Mouse (Mus musculus) adrenal gland, postnatal 36 days (tissue): ENCODE results near the gene Nck2. TPM values are rescaled to one million over a fixed set of nuclear protein-coding genes. Genes with fewer than 3 reads are reported as not detected.
A peak's percentile ranks its signal among the peaks of the same experiment; 100 is the strongest.

Source experiments
- DNase-seq, 2 experiments: peaks; one replicate each; pipeline ENCODE4 v3.0.0; 2021; ENCODE audit warnings: mixed read lengths in 1 of 2
- total RNA-seq, 2 experiments: library from RNA; stranded (reverse); gene quantifications; 2 replicates each; pipeline ENCODE4 v1.2.3; 2021

Nck2 gene
- total RNA-seq, 2 experiments from 2014 or later = 29.7 to 32.9 TPM

DNA sequence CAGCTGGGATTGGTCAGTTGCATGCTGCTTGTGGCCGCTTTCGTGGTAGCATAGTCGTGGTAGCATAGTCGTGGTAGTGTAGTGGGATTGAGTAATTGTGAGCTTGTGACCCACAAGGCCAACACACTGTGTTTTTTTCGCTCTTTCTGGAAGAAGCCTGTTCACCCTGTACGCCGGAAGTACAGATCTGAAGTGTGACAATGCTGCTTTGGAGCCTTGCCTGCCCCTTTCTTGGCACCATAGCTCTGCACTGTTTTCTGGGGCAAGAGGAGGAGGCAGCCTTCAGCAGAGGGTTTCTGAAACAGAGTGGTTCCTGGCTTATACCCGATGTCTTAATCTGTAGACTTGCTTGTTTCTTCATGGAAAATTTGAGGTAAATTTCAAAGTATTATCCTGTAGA lies 23.3 kb downstream of the Nck2 start:
- peak; percentile 44 to 54 for DNase-seq

DNA sequence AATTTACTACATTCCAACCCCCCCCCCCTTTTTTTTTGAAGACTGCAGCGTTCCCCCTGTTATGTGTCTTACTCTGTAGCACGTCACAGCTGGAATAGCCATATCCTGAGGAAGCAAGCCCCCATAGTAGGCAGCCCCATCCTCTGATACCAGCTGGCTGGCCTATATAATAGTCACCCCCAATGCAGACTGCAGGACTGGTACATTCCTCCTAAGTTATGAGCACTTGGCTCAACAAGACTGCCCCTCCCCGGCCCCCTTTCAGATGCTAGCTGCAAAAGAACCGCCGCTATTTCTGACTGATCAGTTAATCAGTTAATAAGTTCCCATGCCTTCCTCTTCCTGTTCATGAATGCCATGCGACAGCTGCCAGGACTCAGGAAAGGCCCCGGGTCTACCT lies 23.8 kb downstream of the Nck2 start:
- no peak for DNase-seq

DNA sequence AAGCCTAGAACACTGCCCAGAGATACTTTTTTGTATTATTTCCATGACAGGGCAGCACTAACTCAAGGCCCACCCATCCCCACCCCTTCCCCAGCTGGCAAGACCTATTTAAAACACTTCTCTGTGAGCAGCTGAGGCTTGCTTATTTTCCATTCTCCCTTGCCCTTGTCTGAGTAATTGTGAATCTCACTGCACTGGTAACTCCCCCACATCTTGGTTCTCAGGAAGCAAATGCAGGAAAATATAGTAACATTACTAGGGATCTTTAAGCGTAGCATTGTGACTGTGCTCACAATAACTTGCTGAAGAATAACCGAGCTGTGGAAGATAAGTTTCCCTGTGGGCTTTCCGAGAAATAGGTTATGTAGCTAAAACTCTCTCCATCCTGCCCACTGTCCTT lies 24.6 kb downstream of the Nck2 start:
- no peak for DNase-seq

DNA sequence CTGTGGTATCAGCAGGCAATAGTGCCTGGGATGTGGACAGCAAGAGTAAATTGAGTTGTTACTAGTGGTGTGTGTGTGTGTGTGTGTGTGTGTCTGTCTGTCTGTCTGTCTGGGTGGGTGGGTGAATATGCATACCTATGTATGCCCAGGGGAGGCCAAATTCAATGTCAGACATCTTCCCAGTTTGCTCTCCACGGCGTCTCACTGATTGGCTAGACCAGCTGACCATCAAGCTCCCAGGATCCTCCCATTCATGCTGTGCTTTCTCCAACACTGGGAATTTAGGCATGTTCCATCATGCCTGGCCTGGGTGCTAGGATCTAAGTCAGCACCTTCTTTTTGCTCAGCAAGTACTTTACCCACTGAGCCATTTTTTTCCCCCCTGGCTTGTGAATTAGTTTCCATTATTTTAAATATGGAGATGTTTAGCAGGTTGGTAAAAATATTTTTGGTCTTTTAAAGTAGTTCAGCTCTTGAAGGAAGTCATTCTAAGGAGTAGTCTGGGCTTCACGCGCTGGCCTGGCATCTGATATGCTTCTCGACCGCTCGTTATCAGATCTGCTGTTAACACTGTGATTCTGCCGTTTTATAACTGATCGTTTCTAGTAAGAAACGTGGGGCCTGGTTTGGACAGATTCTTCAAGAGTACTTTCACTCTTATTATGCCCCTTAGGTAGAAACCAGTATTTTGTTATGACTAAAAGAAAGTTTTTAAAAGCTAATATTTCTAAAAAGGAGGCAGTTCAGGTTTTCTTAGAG lies 26.2 kb downstream of the Nck2 start:
- DNase-seq = no peak

DNA sequence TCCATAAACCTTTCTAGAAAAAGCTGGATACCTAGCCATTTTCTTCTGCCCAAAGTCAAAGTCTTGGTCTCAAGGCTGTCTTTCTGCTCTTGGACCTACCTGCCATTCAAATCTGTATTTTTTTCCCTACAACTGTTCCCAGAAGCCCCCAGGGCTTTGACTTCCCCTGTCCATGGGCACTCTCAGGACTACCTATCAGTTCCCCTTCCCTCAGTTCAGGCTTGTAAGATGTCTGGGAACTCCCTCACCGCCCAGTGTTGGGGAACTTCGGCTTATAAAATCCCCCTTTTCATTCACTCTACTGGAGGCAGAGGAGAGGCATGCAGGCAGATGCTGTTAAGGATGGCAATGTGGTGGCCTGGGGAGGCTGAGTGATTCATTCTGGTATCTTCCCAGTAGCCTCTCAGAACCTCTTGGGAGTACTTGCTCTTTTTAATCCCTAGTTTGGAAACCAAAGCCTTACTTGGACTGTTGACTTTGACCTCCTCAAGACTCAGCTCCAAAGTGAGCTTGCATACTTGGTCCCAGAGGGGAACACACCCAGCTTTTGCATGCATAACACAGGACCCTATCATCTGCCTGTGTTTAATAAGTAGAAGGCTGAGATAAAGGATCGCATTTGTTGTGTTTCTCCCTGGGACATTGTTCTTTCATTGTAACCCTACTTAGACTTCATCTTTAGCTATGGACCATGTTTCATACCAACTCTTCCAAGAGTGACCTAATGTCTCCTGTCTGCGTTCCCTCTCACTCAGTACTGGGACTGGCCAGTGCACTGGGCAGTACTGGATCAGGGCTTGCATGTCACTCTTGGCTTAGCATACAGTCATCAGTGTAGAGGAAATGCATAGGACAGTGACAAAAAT lies 27.0 kb downstream of the Nck2 start:
- no peak for DNase-seq

DNA sequence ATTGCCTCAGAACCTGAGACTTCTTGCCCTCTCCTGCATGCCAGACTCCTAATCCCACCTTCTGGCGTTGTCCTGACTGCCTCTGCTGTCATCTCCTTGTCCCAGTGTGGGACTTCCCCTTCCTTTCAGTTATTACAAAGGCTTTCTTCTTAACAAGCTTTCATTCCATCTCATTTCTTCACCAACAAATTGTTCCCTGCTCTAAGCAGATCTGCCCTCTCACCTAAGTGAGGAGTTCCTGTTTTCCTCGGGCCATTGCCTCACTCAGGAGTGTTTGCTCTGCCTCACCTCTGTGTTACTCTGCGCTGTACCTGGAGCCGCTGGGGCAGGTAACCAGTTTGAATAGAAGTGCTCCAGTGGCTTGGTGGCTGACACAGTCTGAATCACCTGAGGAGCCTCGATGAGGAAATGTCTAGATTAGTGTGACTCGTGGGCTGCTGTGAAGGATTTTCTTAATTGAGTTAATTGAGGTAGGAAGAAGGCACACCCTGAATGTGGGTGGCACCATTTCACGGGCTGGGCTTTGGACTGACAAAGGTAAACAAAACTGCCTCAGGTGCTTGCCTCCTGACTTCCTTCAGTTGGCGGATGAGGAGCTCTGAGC lies 27.8 kb downstream of the Nck2 start:
- no peak for DNase-seq

DNA sequence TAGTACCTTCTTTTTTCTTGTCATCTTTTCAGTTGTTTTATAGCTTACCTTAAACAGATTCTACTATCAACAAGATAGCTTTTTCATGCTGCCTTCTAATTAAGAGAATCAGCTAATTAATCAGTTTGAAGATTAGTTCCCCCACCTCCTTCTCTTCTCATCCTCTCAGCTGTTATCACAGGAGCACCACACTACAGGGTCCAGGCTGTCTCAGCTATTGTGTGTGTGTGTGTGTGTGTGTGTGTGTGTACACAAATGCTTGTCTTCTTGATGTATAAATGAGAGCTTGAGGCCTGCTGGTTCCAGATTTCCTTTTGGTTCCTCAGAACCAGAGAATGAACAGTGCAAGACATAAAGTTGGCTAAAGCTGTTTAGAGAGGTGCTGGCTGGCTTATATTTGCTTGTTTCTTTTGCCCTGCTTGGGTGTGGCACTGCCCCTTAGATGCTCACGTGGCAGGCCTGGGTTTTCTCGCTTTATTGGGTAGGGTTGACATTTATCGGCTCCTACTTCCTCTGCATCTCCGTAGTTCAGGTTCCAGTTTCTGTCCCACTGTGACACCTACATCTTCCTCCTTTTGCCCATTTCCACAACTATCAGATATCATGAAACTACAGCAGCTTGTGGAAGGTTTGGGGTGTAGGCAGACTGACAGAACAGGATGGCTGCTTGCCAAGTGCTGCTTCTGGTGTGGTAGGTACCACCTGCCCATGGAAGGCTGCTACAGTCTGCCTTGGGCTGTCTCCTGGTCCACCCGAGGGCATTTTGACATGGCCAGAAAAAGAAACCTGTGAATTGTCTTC lies 29.6 kb downstream of the Nck2 start:
- peak in 1 of 2 experiments; percentile 31 for DNase-seq

DNA sequence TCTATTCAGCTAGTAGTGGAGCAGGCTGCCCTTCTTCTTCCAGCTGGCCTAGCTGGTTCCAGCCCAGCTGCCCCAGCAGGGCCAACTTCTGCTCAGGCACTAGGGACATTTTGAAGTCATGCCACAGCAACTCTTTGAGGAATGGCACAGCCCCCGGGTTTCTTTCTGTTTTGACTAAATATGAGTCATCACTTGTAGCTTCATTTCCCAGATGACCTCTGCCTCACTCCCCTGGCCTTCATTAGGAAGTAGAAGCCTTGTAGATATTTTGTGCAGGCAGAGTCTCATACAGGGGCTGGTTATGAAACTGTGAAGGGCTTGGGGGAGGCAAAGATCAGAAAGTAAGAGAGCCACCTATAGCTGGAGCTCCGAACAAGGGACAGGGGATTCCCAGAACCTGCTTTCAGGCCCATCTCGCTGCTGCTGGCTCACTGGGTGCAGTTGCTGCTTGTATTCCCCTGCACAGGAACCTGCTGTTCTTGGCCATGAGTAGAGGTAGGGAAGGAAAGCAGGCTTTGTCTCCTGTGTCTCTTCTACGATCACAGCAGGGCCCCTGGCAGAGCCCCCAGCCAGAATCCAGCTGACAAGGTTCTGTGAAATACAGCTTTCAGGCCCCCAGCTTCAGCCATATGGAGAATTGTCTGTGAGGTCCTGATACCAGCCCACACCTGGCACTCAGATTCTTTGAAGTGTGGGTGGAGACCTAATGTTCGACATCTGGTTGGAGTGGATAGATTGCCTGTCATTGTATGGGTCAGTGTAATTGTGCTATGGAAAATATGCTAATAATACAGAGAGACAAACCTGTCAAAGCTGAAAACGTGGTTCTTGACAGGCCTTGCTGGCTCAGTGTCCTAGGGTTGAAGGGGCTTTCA lies 30.4 kb downstream of the Nck2 start:
- peak; percentile 71 to 72 for DNase-seq

DNA sequence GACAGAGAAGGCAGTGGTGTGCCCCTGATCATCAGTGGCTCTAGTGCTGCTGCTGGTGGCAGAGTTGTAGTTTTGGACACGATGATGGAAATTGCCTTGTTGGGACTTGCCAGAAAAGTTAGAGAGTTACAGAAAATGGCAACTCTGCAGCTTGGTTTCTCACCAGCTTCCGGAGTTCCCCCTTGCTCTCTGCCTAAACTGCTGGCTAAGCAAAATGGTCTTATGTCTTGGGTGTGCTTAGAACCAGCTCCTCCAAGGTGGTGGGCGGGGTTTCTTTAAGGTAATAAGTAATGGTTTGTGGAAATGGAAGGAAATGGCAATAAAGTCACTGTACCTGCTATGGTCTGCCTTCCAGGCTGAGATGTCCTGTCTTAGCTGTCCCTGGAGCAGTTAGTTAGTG lies 33.6 kb downstream of the Nck2 start:
- no peak for DNase-seq

DNA sequence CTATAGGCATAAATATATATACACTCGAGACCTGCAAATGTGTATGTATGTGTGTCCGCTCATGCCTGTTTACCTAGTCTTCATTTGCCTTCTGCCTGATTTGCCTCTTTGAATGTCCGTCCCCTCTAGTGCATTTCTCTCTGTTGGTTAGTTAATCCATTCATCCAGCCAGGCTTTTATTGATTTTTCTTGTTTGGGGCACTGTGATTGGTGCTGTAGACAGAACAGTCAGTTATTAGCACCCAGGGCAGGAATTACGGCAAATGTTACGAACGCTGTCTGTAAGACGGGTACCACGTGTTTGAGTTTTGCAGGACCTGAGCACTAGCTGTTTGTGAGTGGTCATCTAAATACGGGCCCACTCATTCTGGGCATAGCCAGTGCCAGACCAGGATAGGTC lies 40.8 kb downstream of the Nck2 start:
- no peak for DNase-seq

DNA sequence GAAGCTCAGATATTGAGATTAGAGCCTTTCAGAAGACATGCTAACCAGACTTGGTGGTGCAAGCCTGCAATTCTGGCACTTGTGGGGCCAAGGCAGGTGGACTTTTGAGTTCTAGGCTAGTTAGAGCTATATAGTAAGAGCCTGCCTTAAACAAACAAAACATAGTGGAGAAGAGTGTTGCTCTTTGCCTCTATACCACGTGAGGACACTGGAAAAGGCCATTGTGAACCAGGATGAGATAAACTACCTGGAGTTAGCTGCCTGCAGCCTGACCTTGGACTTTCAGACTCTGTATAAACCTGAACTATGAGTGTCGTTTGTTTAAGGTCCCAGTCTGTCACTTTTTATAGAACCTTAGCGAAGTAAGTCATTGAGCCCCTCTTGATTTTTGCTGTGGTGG lies 42.1 kb downstream of the Nck2 start:
- no peak for DNase-seq

DNA sequence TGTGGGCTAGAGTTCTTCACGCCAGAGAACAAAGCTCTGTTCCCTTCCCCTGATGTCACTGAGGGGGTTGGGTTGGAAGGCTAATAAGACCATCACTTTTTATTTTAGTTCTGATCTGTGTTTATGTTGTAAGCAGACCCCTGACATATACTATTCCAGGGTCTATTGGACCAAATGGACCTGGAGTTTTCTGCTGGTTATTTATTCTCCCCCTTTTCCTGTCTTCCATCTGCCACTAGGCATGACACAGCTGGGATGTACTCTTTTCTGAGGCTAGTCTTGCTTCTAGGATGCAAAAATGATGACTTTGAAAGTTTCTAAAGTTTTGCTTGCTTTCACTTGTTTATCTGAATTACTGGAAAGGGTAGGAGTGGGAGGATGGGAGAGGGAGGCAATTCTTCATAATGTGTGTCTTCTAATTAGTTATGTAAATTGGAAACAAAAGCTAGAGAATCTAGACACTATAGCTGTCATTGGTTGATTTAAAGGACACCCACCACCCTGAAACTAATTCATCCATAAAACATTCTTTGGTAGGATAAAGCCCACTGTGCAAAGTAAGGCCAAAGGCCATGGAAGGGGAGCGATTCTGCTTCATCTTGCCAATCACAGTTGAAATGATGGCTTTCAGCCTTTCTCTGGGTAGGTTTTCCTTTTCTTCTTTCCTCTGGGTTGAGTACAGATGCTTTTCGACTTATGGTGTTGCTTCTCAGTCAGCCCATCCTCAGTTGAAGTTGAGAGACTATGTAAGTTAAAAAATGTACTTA lies 42.8 kb downstream of the Nck2 start:
- DNase-seq = no peak

DNA sequence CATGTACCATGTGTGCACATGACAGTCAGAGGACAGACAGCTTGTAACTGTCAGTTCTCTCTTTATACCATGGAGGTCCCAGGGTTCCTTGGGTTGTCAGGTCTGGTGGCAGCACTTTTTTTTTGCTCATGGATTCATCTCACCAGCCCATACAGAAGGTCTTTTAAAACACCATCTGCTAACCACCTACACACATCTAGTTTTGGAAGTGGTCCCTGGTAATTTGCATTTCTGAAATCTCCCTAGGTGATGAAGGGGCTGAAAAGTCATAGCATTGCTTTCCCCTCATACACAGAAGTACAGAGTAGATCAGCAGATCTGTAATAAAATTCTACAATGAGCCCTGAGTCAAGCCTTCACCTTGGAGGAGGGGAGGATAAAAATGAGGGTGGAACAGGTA lies 44.9 kb downstream of the Nck2 start:
- DNase-seq = no peak

DNA sequence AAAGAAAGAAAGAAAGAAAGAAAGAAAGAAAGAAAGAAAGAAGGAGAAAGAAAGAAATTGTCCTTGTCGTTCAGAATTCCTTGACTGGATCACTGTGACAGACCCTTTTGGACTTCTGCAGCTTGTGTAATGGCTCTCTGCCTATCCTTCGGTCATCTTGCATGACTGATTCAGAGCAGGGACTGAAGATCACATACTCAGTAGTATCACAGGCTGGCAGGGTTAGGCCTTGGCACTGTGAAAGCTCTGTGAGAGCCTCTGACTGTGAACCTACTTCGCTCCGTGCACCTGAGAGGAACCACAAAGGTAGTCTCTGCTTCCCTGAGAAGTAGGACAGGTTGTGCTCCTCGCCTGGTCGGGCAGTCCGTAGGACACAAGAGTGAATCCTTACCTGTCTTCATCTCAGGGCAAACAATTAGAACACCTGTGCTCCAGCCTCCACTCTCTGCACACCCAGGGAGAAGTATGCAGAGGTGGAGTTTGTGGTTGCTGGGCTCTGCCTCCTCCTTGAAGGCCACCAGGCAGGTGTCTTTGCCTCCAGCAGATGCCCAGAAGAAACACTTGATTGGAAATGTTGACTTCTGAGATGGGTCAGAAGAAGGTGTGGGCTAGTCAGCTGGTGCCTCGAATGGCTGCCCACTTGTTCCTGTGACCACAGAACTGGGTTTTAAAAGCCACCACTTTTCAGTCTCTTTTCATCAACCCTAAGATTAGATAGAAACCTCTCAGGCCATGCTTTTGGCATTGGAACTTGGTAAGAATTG lies 47.3 kb downstream of the Nck2 start:
- DNase-seq = no peak

DNA sequence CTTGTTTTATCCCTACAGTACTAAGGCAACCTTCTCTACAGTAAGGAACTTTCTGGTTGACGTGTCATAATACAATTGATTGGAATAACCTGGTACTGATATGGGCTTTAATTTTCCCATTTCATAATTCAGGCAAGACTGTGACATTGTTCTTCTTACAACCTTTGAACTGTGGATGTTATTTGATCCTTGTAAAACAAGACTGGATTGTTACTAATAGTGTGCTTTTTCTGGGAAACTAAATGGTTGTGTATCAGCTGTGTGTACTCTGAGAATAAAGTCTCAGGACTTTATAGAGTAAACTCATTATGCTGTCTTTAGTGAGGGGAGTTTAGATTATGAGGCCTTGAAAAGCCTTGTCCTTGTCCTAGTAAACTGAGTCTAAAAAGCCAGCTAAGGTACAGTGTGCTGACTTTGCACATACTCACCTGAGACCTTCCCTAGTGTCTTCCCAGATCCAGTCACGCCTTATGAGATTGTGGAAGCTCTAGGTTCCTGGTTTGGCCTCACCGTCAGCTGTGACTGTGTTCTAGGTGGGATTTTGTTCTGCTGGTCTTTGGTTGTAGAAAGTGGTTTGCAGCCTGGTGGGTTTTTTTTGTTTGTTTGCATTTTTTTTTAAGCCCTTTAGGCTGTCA lies 48.5 kb downstream of the Nck2 start:
- no peak for DNase-seq

DNA sequence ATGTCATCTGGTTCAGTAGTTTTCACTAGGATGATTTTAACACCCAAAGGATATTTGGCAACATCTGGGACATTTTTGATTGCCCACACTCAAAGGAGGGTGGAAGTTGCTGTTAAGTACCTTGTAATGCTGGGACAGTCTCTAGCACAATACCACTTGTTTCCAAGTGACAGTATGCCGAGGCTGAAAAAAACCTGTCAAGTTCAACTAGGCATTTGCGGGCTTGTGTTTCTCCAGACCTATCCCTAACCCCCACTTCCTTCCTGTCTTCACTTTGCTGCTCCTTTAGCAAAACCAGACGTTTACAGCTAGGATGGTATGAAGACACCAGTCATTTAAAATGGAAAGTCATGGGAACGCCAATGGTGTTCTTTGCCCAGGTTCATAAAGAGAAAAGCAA lies 51.7 kb downstream of the Nck2 start:
- no peak for DNase-seq

DNA sequence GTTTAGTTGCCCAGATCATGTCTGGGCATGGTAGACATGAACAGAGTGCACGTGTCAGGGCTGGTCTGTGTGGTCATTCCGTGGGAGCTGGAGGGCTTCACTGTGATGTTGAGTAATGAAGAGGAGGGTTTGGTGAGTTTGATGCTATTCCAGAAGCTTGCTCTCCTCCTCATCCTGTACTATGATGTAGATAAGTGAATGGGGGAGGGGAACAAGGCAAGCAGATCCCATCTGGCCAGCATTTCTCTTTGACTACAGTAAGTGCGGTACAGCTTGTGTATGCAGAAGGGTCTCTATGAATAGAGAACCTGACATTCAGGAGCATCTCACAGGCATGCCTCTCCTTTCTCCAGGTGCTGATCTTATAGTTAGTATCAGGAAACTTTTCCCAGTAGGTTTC lies 52.6 kb downstream of the Nck2 start:
- DNase-seq = no peak

DNA sequence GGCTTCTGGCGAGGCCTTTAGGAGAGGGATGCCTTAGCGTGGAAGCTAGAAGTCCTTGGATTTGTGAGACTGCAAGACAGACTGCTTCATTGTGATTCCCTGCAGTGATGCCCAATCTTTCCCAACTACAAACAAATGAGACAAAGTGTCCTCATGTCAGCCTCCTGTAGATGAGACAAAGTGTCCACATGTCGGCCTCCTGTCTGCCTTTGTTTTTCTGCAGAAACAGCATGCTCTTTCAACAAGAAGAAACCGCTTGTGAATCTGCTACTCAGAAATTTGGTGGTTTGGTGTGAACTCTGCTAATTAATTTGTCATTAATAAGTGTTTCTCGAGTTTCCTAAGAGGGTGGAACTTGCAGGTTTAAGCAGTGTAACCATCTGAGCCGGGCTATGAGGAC lies 53.6 kb downstream of the Nck2 start:
- no peak for DNase-seq

DNA sequence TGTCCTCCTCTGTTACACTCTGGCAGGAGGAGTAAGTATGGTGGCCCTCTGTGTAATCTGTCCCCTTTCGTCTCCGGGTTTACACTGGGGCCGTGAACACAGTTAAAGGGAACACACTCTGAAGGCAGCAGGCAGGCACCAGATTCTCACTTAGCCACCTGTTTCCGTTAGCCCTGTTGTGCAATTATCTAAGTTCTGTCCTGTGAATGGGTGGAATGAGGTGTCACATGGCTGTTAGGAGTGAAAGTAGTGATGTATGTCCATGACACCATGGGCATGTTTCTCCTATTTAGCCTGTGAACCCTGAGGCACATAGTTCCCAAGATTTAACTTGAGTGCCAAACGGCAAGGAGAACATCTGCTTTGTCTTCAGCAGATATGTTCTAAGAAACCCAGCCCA lies 55.7 kb downstream of the Nck2 start:
- no peak for DNase-seq
